Mouse (Mus musculus): ENCODE measurements around the gene Pygm. TPM values are rescaled to one million over a fixed set of nuclear protein-coding genes. Genes with fewer than 3 reads are reported as not detected.
A peak's percentile ranks its signal among the peaks of the same experiment; 100 is the strongest.

Pygm gene
- polyA plus RNA-seq, 1 experiment from 2014 or later, result 14.4 TPM

DNA sequence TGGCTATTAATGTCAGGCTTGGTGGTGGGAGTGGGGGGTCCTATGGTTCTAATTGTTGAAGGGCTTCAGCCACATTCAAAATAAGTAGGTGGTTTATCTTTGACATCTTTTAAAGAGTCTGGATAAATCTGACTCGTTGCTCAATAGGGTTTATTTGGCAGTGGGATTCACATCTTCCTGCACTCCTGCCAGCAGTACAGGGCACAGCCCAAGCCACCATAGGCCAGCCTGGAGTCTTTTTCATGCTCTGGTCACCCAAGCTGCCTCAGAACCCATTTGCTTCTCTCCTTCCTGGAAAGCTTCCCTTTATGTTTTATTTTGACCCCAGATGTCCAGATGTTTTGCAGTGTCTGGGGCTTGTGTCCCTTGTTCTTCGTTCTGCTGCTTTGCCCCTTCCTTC lies 7.6 kb upstream of the Pygm start:
- H3K36me3 ChIP-seq, result peaks cover 82% of the 10 kb centered on the region

GRCm38 (mm10) chr19:6377327-6378040 lies 6.7 kb upstream of the Pygm start:
- WGBS, result 80% methylated on average over 11 of the region's 11 CpGs
- H3K4me3 ChIP-seq, result no peak overlapping the region
- no peak overlapping the region for H3K4me2 ChIP-seq (replicated peaks)
- no peaks in the 10 kb centered on the region for H3K4me1 ChIP-seq
- H3K36me3 ChIP-seq, result peaks cover 73% of the 10 kb centered on the region
- no peak overlapping the region for H3K9ac ChIP-seq
- no peak overlapping the region for H3K27ac ChIP-seq
- ATAC-seq (ENCODE audit: low FRiP score, low read depth), result no peak
- no peaks in the 10 kb centered on the region for H3K9me3 ChIP-seq
- no peaks in the 10 kb centered on the region for H3K27me3 ChIP-seq

More for the DNA sequence above, 7.6 kb upstream of the Pygm start:
- H3K4me1 ChIP-seq, result no peaks in the 10 kb centered on the region
- no peak overlapping the region for H3K9ac ChIP-seq
- no peak overlapping the region for H3K27ac ChIP-seq
- no peak overlapping the region for H3K4me2 ChIP-seq (replicated peaks)
- no peak for ATAC-seq (ENCODE audit: low FRiP score, low read depth)
- WGBS, result 83% methylated on average over 2 of the region's 2 CpGs
- no peaks in the 10 kb centered on the region for H3K27me3 ChIP-seq
- no peak overlapping the region for H3K4me3 ChIP-seq
- H3K9me3 ChIP-seq, result no peaks in the 10 kb centered on the region

DNA sequence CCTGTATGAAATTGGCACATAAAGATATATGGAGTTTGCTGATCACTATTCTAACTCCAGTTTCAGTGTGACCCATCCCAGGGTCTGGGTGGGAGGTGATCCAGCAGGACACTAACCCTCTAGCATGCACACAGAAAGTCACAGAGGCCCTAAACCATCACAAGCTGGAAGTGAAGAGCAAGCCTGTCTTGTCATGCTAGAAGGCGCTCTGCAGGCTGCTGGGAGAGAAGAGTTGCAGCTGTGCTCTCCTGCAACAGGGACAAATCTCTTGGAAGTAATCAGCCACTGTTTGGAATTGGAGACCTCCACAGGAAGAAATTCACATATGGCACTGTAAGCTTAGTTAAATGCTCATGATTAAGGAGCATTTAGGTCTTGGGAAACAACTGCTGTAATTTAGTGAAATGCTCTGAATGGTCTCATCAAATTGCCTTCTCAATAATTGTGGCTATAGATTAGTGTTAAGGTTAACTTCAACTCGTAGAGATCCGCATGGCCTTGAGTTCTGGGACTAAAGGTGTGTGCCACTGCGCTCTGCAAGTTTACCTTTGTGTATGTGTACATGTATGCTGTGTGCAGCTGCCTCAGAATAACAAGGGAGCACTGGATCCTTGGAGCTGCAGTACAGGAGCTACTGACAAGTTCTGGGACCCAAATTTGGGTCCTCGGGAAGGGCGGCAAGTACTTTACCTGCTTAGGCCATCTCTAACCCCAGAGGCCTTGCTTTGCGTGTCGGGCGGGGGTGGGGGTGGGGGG lies 3.6 kb upstream of the Pygm start:
- Histone ChIP-seq H3K27me3 (no peaks in the 10 kb centered on the region), H3K27ac (no peak overlapping the region), H3K4me1 (peaks cover 19% of the 10 kb centered on the region), H3K4me3 (no peak overlapping the region), H3K9me3 (no peaks in the 10 kb centered on the region), H3K4me2 (replicated peaks) (no peak overlapping the region), H3K9ac (no peak overlapping the region), H3K36me3 (peaks cover 43% of the 10 kb centered on the region)
- 95% methylated on average over 9 of the region's 9 CpGs for WGBS
- ATAC-seq (ENCODE audit: low FRiP score, low read depth), result no peak

- Histone ChIP-seq H3K4me2 (replicated peaks) (no peak overlapping the region), H3K9me3 (no peaks in the 10 kb centered on the region), H3K27me3 (no peaks in the 10 kb centered on the region), H3K36me3 (peaks cover 37% of the 10 kb centered on the region), H3K27ac (no peak overlapping the region), H3K9ac (no peak overlapping the region), H3K4me1 (peaks cover 19% of the 10 kb centered on the region), H3K4me3 (no peak overlapping the region)
- ATAC-seq (ENCODE audit: low FRiP score, low read depth), result no peak
- 95% methylated on average over 5 of the region's 5 CpGs for WGBS
Observed at GRCm38 (mm10) chr19:6381238-6381637, 3.0 kb upstream of the Pygm start.

DNA sequence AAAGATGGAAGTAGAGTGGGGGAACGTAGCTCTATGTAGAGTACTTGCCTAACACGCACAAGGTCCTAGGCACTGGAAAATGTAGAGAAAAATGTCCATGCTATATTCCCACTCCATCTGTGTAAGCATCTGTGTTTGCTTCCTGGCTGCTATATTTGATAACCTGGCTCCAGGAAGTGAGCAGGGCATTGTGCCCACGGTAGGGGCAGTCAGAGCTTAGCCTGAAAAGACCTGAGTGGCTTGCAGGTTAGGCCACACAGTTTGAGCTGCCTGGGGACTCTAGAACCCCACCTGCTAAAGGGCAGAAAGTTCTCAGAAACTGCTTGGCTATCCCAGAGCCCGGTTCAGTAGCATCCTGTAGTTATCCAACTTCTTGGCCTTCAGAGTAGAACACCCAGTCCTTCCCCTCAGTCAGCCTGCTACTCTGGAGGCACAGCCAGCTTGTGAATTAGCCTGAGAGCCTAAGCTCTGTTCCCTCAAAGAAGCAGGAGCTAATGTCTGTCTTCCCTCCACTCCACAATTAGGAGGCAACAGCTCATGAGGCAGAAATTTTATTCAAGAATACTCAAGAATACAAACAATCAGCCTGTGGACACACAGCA lies 1.8 kb upstream of the Pygm start:
- Histone ChIP-seq H3K4me1 (peaks cover 19% of the 10 kb centered on the region), H3K27me3 (no peaks in the 10 kb centered on the region), H3K9me3 (no peaks in the 10 kb centered on the region), H3K9ac (0 out of 2 replicates have a peak overlapping the region, but pooled peaks have one; percentile 3), H3K4me2 (replicated peaks) (no peak overlapping the region), H3K36me3 (peaks cover 25% of the 10 kb centered on the region), H3K4me3 (no peak overlapping the region), H3K27ac (no peak overlapping the region)
- ATAC-seq (ENCODE audit: low FRiP score, low read depth), result no peak
- 76% methylated on average over 4 of the region's 4 CpGs for WGBS

DNA sequence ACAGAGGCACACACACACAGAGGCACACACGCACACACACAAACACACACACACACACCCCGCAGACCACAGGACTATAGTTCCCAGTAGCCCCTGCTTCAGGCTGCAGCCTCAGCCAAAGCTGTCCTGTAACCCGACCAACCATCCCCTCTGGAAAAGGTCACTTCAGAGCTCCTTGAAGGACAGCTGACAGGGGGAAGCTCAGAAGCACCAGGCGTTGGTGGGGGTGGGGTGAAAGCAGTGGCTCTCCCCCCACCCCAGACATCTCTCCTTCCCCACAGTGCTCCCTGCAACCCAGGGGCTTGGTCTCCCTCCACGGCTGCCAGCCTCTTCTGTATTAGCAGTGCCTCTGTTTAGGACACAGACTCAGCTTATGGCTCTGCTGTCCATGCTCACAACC lies 729 bp upstream of the Pygm start:
- Histone ChIP-seq H3K4me3 (no peak overlapping the region), H3K4me1 (peaks cover 19% of the 10 kb centered on the region), H3K27ac (peak overlapping the region; percentile 48), H3K36me3 (peaks cover 15% of the 10 kb centered on the region), H3K9me3 (no peaks in the 10 kb centered on the region), H3K4me2 (replicated peaks) (no peak overlapping the region; the same call in 1 of the 2 replicates), H3K27me3 (no peaks in the 10 kb centered on the region), H3K9ac (no peak overlapping the region)
- WGBS, result 45% methylated on average over 5 of the region's 5 CpGs
- no peak for ATAC-seq (ENCODE audit: low FRiP score, low read depth)

DNA sequence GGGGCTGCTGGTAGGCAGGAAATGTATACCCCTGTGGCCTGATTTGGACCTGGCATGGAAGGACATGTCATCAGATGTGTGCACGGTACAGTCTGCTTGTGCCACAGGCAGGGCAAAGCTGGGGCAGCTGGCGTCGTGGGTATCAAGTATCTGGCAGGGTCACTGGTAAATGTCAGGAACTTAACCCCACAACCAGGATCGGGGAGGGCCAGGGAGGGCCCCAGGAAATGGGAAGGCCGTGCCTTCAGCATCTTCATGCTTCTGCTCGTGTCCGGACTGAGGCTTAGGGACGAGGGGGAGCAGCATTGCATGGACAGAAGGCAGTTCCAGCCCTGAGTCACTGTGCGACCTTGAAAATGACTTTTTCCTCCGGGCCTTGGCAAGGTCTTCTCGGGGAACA lies 755 bp downstream of the Pygm start:
- H3K36me3 ChIP-seq, result peaks cover 4% of the 10 kb centered on the region; the same call in 1 of the 2 replicates
- no peak overlapping the region for H3K27ac ChIP-seq
- H3K9ac ChIP-seq, result no peak overlapping the region
- WGBS, result 77% methylated on average over 11 of the region's 11 CpGs
- H3K4me1 ChIP-seq, result peaks cover 29% of the 10 kb centered on the region
- peaks cover 7% of the 10 kb centered on the region for H3K27me3 ChIP-seq
- H3K4me3 ChIP-seq, result no peak overlapping the region
- H3K4me2 ChIP-seq (replicated peaks), result 0 out of 2 replicates have a peak overlapping the region, but pooled peaks have one; percentile 17
- no peak for ATAC-seq (ENCODE audit: low FRiP score, low read depth)
- no peaks in the 10 kb centered on the region for H3K9me3 ChIP-seq

DNA sequence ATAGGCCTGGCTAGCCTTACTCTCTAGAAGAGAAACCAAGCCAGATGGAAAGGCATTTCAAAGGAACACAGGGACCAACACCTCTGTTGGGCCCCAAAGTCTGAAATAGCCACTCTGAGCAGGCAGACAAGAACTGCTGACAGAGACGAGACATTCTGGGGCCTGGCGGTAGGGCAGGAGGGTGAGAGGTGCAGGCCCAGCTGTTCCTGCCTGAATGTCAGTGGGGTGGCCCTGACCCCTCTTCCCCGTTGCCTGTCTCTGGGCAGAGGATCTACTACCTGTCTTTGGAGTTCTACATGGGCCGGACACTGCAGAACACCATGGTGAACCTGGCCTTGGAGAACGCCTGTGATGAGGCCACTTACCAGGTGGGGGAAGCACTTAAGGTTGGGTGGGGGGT lies 1.2 kb downstream of the Pygm start:
- no peak overlapping the region for H3K9ac ChIP-seq
- no peak for ATAC-seq (ENCODE audit: low FRiP score, low read depth)
- 69% methylated on average over 5 of the region's 5 CpGs for WGBS
- peaks cover 7% of the 10 kb centered on the region for H3K27me3 ChIP-seq
- H3K9me3 ChIP-seq, result no peaks in the 10 kb centered on the region
- peaks cover 32% of the 10 kb centered on the region for H3K4me1 ChIP-seq
- H3K36me3 ChIP-seq, result peaks cover 4% of the 10 kb centered on the region; the same call in 1 of the 2 replicates
- peak overlapping the region; percentile 17; the same call in 1 of the 2 replicates for H3K4me2 ChIP-seq (replicated peaks)
- H3K27ac ChIP-seq, result no peak overlapping the region
- no peak overlapping the region for H3K4me3 ChIP-seq

DNA sequence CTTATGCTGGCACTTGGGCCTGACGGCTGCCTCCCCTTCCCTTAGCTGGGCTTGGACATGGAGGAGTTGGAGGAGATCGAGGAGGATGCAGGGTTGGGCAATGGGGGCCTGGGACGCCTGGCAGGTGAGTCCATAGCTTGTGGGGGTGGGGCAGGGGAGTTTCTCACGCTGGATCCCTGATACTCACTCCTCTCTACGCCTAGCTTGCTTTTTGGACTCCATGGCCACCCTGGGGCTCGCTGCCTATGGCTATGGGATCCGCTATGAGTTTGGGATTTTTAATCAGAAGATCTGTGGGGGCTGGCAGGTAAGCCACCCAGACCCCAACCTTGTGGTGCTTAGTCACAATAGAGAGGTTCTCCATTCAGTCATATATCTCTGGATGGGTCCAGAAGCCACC lies 1.6 kb downstream of the Pygm start:
- peaks cover 7% of the 10 kb centered on the region for H3K27me3 ChIP-seq
- WGBS, result 74% methylated on average over 7 of the region's 7 CpGs
- no peak for ATAC-seq (ENCODE audit: low FRiP score, low read depth)

GRCm38 (mm10) chr19:6386234-6386633 lies 2.0 kb downstream of the Pygm start:
- no peaks in the 10 kb centered on the region for H3K36me3 ChIP-seq
- H3K27me3 ChIP-seq, result peaks cover 7% of the 10 kb centered on the region
- H3K4me1 ChIP-seq, result peaks cover 32% of the 10 kb centered on the region
- H3K4me3 ChIP-seq, result no peak overlapping the region
- H3K9me3 ChIP-seq, result no peaks in the 10 kb centered on the region
- no peak for ATAC-seq (ENCODE audit: low FRiP score, low read depth)
- no peak overlapping the region for H3K9ac ChIP-seq
- WGBS, result 62% methylated on average over 9 of the region's 9 CpGs
- no peak overlapping the region for H3K27ac ChIP-seq
- no peak overlapping the region for H3K4me2 ChIP-seq (replicated peaks)

More for the DNA sequence above, 1.6 kb downstream of the Pygm start:
- H3K4me1 ChIP-seq, result peaks cover 32% of the 10 kb centered on the region
- H3K36me3 ChIP-seq, result peaks cover 2% of the 10 kb centered on the region; the same call in 1 of the 2 replicates
- H3K9me3 ChIP-seq, result no peaks in the 10 kb centered on the region
- no peak overlapping the region for H3K4me3 ChIP-seq
- H3K27ac ChIP-seq, result no peak overlapping the region
- H3K9ac ChIP-seq, result no peak overlapping the region
- H3K4me2 ChIP-seq (replicated peaks), result peak overlapping the region; percentile 14; the same call in 1 of the 2 replicates

GRCm38 (mm10) chr19:6388006-6388405 lies 3.8 kb downstream of the Pygm start:
- no peaks in the 10 kb centered on the region for H3K36me3 ChIP-seq
- peaks cover 32% of the 10 kb centered on the region for H3K4me1 ChIP-seq
- no peaks in the 10 kb centered on the region; the same call in 1 of the 2 replicates for H3K9me3 ChIP-seq
- no peak overlapping the region for H3K4me2 ChIP-seq (replicated peaks)
- no peak overlapping the region for H3K27ac ChIP-seq
- no peak overlapping the region for H3K9ac ChIP-seq
- no peak for ATAC-seq (ENCODE audit: low FRiP score, low read depth)
- H3K4me3 ChIP-seq, result no peak overlapping the region
- H3K27me3 ChIP-seq, result peaks cover 7% of the 10 kb centered on the region
- WGBS, result 76% methylated on average over 13 of the region's 13 CpGs

DNA sequence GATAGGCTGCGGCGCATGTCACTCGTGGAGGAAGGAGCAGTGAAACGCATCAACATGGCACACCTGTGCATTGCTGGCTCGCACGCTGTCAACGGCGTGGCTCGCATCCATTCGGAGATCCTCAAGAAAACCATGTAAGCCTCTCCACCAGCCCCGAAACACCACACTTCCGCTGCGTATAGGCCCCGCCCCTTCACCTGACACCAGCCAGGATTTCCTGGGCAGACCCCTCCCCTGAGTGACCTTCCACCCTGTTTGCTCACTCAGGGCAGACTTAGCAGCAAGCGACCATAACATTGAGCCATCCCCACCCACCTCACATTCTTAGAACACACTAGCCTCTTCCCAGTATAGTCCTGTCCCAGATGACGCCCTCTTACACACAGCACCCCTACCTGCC lies 5.6 kb downstream of the Pygm start:
- H3K9me3 ChIP-seq, result no peaks in the 10 kb centered on the region; the same call in 1 of the 2 replicates
- peak overlapping the region; percentile 64 for H3K4me2 ChIP-seq (replicated peaks)
- peak overlapping the region; percentile 35 for H3K4me3 ChIP-seq
- ATAC-seq (ENCODE audit: low FRiP score, low read depth), result no peak
- WGBS, result 6% methylated on average over 16 of the region's 16 CpGs
- no peak overlapping the region for H3K27ac ChIP-seq
- peak overlapping the region; percentile 32; the same call in 1 of the 2 replicates for H3K9ac ChIP-seq
- peaks cover 14% of the 10 kb centered on the region for H3K4me1 ChIP-seq
- no peaks in the 10 kb centered on the region for H3K36me3 ChIP-seq
- H3K27me3 ChIP-seq, result peaks cover 7% of the 10 kb centered on the region
